Mouse (Mus musculus): ENCODE measurements at regions not wholly inside any gene's neighbourhood (a gene's known extent, or its start where the extent isn't known, plus 50 kb on each side); places are given as distances from the start of the nearest gene placed in this dataset.

DNA sequence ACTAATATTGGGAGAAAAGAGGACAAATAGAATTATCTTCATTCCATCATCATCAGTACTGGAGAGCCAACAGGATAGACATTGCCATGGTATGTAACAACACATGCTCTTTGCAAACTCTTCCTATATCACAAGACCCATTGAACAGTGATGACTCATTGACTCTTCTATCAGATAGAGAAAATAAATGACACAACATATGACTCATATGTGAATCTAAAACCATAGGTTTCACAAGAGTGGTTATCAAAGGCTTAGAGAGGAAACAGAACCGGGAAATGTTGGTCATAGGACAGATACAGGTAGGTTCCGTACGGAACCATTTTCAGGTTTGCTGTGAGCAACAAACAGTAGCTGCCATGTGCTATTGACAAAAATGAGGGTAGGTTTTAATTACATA, 682.2 kb downstream of the Egfem1 start:
- Histone ChIP-seq H3K27me3 (replicated peaks) (no peaks in the 10 kb centered on the region), H3K79me2 (replicated peaks; ENCODE audit: control insufficient read depth, extremely low read depth, insufficient read depth, poor library complexity, severe bottlenecking) (no peaks in the 10 kb centered on the region), H3K9me3 (replicated peaks; ENCODE audit: low read length) (no peaks in the 10 kb centered on the region), H3K36me3 (replicated peaks in 1 of 2; ENCODE audit: control insufficient read depth in 1 of 2, insufficient read depth in 1 of 2, low read length in 1 of 2) (no peaks in the 10 kb centered on the region), H3K4me2 (ENCODE audit: insufficient read depth, low read depth, poor library complexity, severe bottlenecking) (no peak overlapping the region), H3K9ac (ENCODE audit: insufficient read depth, low read depth) (no peak overlapping the region), H3K4me3 (replicated peaks in 1 of 3; ENCODE audit: low read depth in 2 of 3, low read length in 2 of 3, poor library complexity in 1 of 3) (no peak overlapping the region), H3K27ac (ENCODE audit: insufficient read depth, low read depth) (no peak overlapping the region), H3K4me1 (ENCODE audit: control insufficient read depth in 1 of 2, insufficient read depth in 2 of 2) (peaks cover 0 to 9% of the 10 kb centered on the region in 2 experiments; a peak in 2 of 4 replicates)
- DNase-seq (ENCODE audit: extremely low read depth) = no peak
- in situ Hi-C loops (cut with MboI; ENCODE audit: low pct_ligation_motif_present, low pct_unique_long_range_greater_than_20kb, low sequenced_read_pairs) (no loop called here), dilution Hi-C loops (cut with MboI; ENCODE audit: extremely low pct_ligation_motif_present, extremely low pct_unique_long_range_greater_than_20kb, low sequenced_read_pairs) (no loop called here)
- TF ChIP-seq RAD21 (IDR thresholded peaks at IDR 0.05; ENCODE audit: low read depth, low read length) (no peak), ELF1 (IDR thresholded peaks at IDR 0.05; ENCODE audit: low read depth, low read length) (no peak), GABPA (IDR thresholded peaks at IDR 0.05; ENCODE audit: insufficient replicate concordance, low read depth, low read length) (no peak), RCOR1 (conservative IDR thresholded peaks at IDR 0.05; ENCODE audit: low read depth, low read length) (no peak)

GRCm38 (mm10) chr3:29757821-29758494, 676.1 kb downstream of the Egfem1 start:
- Histone ChIP-seq H3K9ac (ENCODE audit: insufficient read depth, low read depth) (no peak overlapping the region), H3K27me3 (replicated peaks) (no peaks in the 10 kb centered on the region), H3K4me2 (ENCODE audit: insufficient read depth, low read depth, poor library complexity, severe bottlenecking) (no peak overlapping the region), H3K27ac (ENCODE audit: insufficient read depth, low read depth) (no peak overlapping the region), H3K36me3 (replicated peaks in 1 of 2; ENCODE audit: control insufficient read depth in 1 of 2, insufficient read depth in 1 of 2, low read length in 1 of 2) (no peaks in the 10 kb centered on the region), H3K79me2 (replicated peaks; ENCODE audit: control insufficient read depth, extremely low read depth, insufficient read depth, poor library complexity, severe bottlenecking) (no peaks in the 10 kb centered on the region), H3K4me3 (replicated peaks in 1 of 3; ENCODE audit: low read depth in 2 of 3, low read length in 2 of 3, poor library complexity in 1 of 3) (no peak overlapping the region), H3K4me1 (ENCODE audit: control insufficient read depth in 1 of 2, insufficient read depth in 2 of 2) (no peaks in the 10 kb centered on the region), H3K9me3 (replicated peaks; ENCODE audit: low read length) (peaks cover 3% of the 10 kb centered on the region)
- dilution Hi-C loops (cut with MboI; ENCODE audit: extremely low pct_ligation_motif_present, extremely low pct_unique_long_range_greater_than_20kb, low sequenced_read_pairs) = no loop called here
- DNase-seq (ENCODE audit: extremely low read depth) = no peak
- in situ Hi-C loops (cut with MboI; ENCODE audit: low pct_ligation_motif_present, low pct_unique_long_range_greater_than_20kb, low sequenced_read_pairs) = no loop called here
- TF ChIP-seq ZKSCAN1 (IDR thresholded peaks at IDR 0.05; ENCODE audit: borderline replicate concordance, low read depth, low read length) = no peak
- no peak for TF ChIP-seq MAFK (IDR thresholded peaks at IDR 0.05; ENCODE audit: insufficient replicate concordance, low read length)
- no peak for TF ChIP-seq CTCF (conservative IDR thresholded peaks at IDR 0.05 in 1 of 2, IDR thresholded peaks at IDR 0.05 in 1 of 2; ENCODE audit: low read depth in 2 of 2, low read length in 2 of 2)
- no peak for TF ChIP-seq JUND (conservative IDR thresholded peaks at IDR 0.05; ENCODE audit: low read depth, low read length)
- TF ChIP-seq NRF1 (IDR thresholded peaks at IDR 0.05; ENCODE audit: low read depth, low read length) = no peak
- TF ChIP-seq ELF1 (IDR thresholded peaks at IDR 0.05; ENCODE audit: low read depth, low read length) = no peak
- TF ChIP-seq NELFE (IDR thresholded peaks at IDR 0.05; ENCODE audit: low read depth, low read length) = no peak
- TF ChIP-seq TBP (conservative IDR thresholded peaks at IDR 0.05; ENCODE audit: low read depth, low read length) = no peak
- TF ChIP-seq MEF2A (IDR thresholded peaks at IDR 0.05; ENCODE audit: borderline replicate concordance, low read depth, low read length) = no peak
- TF ChIP-seq ZNF384 (IDR thresholded peaks at IDR 0.05; ENCODE audit: low read depth, low read length) = no peak
- no peak for TF ChIP-seq MXI1 (IDR thresholded peaks at IDR 0.05; ENCODE audit: low read depth, low read length)
- TF ChIP-seq GABPA (IDR thresholded peaks at IDR 0.05; ENCODE audit: insufficient replicate concordance, low read depth, low read length) = no peak
- TF ChIP-seq POLR2A (IDR thresholded peaks at IDR 0.05; ENCODE audit: low read depth, low read length) = no peak
- TF ChIP-seq PAX5 (IDR thresholded peaks at IDR 0.05; ENCODE audit: low read length) = no peak
- no peak for TF ChIP-seq E2F4 (IDR thresholded peaks at IDR 0.05; ENCODE audit: insufficient replicate concordance, low read depth, low read length)
- TF ChIP-seq RAD21 (IDR thresholded peaks at IDR 0.05; ENCODE audit: low read depth, low read length) = no peak
- TF ChIP-seq ZMIZ1 (IDR thresholded peaks at IDR 0.05; ENCODE audit: low read depth, low read length) = no peak
- TF ChIP-seq ZC3H11A (IDR thresholded peaks at IDR 0.05; ENCODE audit: low read depth, low read length) = no peak

All from CH12.LX (cell line).